Mouse (Mus musculus) kidney, postnatal 0 days (tissue): ENCODE results near the gene Nudcd2. TPM values are rescaled to one million over a fixed set of nuclear protein-coding genes. Genes with fewer than 3 reads are reported as not detected.

Experiments used
- ATAC-seq: fragments of 200-750 bp; cut with Nextera tagmentation; replicated peaks from 2 replicates; pipeline ENCODE4 v1.8.0; 2017; ENCODE audit warnings: low read depth, moderate number of reproducible peaks, moderate TSS enrichment, moderate library complexity; ENCODE audit not compliant: low FRiP score
- DNase-seq: peaks from one replicate; pipeline ENCODE4 v3.0.0-alpha.2; 2016; ENCODE audit warnings: low spot score
- H3K27ac ChIP-seq: fragments of 300-500 bp; sonication (generic); 2 replicates; pipeline ENCODE4 v1.5.1; 2014; ENCODE audit warnings: mild to moderate bottlenecking
- H3K27me3 ChIP-seq: fragments of 300-500 bp; sonication (generic); 2 replicates; pipeline ENCODE4 v1.6.1; 2014; ENCODE audit warnings: low read length, mixed read lengths; ENCODE audit not compliant: insufficient read depth
- H3K36me3 ChIP-seq: fragments of 300-500 bp; sonication (generic); 2 replicates; pipeline ENCODE4 v1.6.1; 2014; ENCODE audit warnings: low read length, mixed read lengths; ENCODE audit not compliant: insufficient read depth
- H3K4me1 ChIP-seq: fragments of 300-500 bp; sonication (generic); replicated peaks from 2 replicates; pipeline ENCODE4 v1.6.1; 2014; ENCODE audit warnings: antibody characterized with exemption, low read length, mixed read lengths; ENCODE audit not compliant: insufficient read depth
- H3K4me2 ChIP-seq: fragments of 300-500 bp; sonication (generic); 2 replicates; pipeline ENCODE4 v1.6.1; 2014; ENCODE audit warnings: mild to moderate bottlenecking, low read length, moderate library complexity, mixed read lengths
- H3K4me3 ChIP-seq: fragments of 300-500 bp; sonication (generic); replicated peaks from 2 replicates; pipeline ENCODE4 v1.5.1; 2014; ENCODE audit warnings: low read depth, low read length
- H3K9ac ChIP-seq: fragments of 300-500 bp; sonication (generic); 2 replicates; pipeline ENCODE4 v1.6.1; 2014; ENCODE audit warnings: low read depth, low read length
- H3K9me3 ChIP-seq: fragments of 300-500 bp; sonication (generic); replicated peaks from 2 replicates; pipeline ENCODE4 v1.6.1; 2016; ENCODE audit warnings: low read length, inconsistent platforms, mixed read lengths
- CTCF ChIP-seq: IDR thresholded peaks from 2 replicates; pipeline ENCODE4 v1.5.1; 2016; ENCODE audit warnings: antibody characterized with exemption, low read depth, mild to moderate bottlenecking, moderate library complexity
- WGBS: fragments of 180-500 bp; shearing (Covaris S2); extraction: QIAGEN DNeasy Blood & Tissue Kit; methylation state at CpG from one replicate; pipeline ENCODE4 v1.1.7; 2014; 5-methylcytosine and 5-hydroxymethylcytosine counted together
- polyA plus RNA-seq: library from polyadenylated mRNA; unstranded; fragments of >200 nt; fragmentation: Nextera tagmentation; extraction: Ambion mirVana; gene quantifications from 2 replicates; pipeline ENCODE4 v1.2.1, GENCODE M21; 2015

Nudcd2 gene
- polyA plus RNA-seq, 1 experiment from 2014 or later: 136 TPM

DNA sequence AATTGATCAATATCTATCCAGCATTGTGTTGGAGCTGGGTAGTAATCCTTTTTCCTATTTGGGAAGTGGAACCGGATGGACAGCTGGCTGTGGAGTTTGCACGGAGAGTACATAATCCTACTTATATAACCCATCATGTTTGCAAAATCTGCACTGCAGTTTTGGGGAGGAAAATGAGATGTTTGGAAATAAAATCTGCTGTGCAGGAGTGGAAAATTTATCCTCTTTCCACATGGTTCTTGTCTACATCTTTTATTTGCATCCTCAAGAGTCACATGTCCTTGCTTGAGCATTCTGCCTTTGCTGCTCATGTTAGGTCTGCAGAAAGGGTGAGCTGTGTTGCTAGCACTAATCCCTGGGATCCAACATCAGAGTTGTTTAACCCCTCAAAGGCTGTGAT lies 53.4 kb downstream of the Nudcd2 start:
- Histone ChIP-seq H3K27me3 (no peaks in the 10 kb centered on the region), H3K9me3 (no peaks in the 10 kb centered on the region), H3K4me3 (no peak overlapping the region), H3K27ac (no peak overlapping the region), H3K4me1 (no peaks in the 10 kb centered on the region), H3K4me2 (no peak overlapping the region), H3K36me3 (no peaks in the 10 kb centered on the region), H3K9ac (no peak overlapping the region)
- no peak for TF ChIP-seq CTCF
- ATAC-seq (no peak), DNase-seq (no peak)
- WGBS: 88% methylated on average over 2 of the region's 2 CpGs

Other genes with a start within 250 kb of the Nudcd2 start
- gene Mat2b, start 38.5 kb upstream of the Nudcd2 start, polyA plus RNA-seq: 118 and 121 TPM in 2 replicates
- 16.4 and 19.3 TPM in 2 replicates for gene Hmmr, start 245 bp upstream of the Nudcd2 start, polyA plus RNA-seq
- 48.1 and 50.2 TPM in 2 replicates for gene Ccng1, start 21.6 kb downstream of the Nudcd2 start, polyA plus RNA-seq